Mouse (Mus musculus) C2C12 (cell line): Measurements from ENCODE around the gene Gpr153.

Source experiments
- CEBPB ChIP-seq: IDR thresholded peaks from one replicate; pipeline ENCODE4 v1.6.1; 2011; ENCODE audit warnings: low read depth, mild to moderate bottlenecking, control low read depth, moderate library complexity
- CTCF ChIP-seq: IDR thresholded peaks from one replicate; pipeline ENCODE4 v1.5.1; 2011; ENCODE audit not compliant: control insufficient read depth, insufficient read depth, insufficient read length
- FOSL1 ChIP-seq: IDR thresholded peaks from one replicate; pipeline ENCODE4 v1.8.0; 2011; ENCODE audit warnings: mild to moderate bottlenecking, low read length; ENCODE audit not compliant: poor library complexity, insufficient read depth, severe bottlenecking
- MAX ChIP-seq: IDR thresholded peaks from one replicate; pipeline ENCODE4 v1.6.1; 2011; ENCODE audit warnings: mild to moderate bottlenecking, control low read depth
- MYOD1 ChIP-seq: IDR thresholded peaks from one replicate; pipeline ENCODE4 v1.6.1; 2011; ENCODE audit warnings: low read depth; ENCODE audit not compliant: control insufficient read depth, insufficient read length
- MYOG ChIP-seq: IDR thresholded peaks from one replicate; pipeline ENCODE4 v1.6.1; 2011; ENCODE audit not compliant: control insufficient read depth, insufficient read length; ENCODE audit errors: extremely low read depth

- TF ChIP-seq CTCF (no peak), FOSL1 (no peak), MYOG (no peak), MAX (no peak), MYOD1 (no peak), CEBPB (no peak)
Observed at GRCm38 (mm10) chr4:152326543-152326942, 52.5 kb downstream of the Gpr153 start.
